Mouse (Mus musculus) megakaryocyte-erythroid progenitor cell, adult 5-6 weeks (primary cell): ENCODE measurements around the gene Zfp704. TPM values are rescaled to one million over a fixed set of nuclear protein-coding genes. Genes with fewer than 3 reads are reported as not detected.

Experiments used
- ATAC-seq: replicated peaks from 2 replicates; pipeline ENCODE4 v1.8.0; 2016; ENCODE audit warnings: mild to moderate bottlenecking, inconsistent platforms; ENCODE audit not compliant: severe bottlenecking, poor library complexity, low FRiP score, low TSS enrichment
- total RNA-seq, 2 experiments: library from RNA; stranded (forward) in 1 of 2; stranded (reverse) in 1 of 2; fragments of 200-1000, 215-1000 nt in 1 of 2; fragments of >200 nt in 1 of 2; fragmentation: Nextera tagmentation in 1 of 2; gene quantifications; 2 replicates each; pipeline ENCODE4 v1.2.3; 2014 to 2017

The Zfp704 gene
- total RNA-seq, 2 experiments from 2014 or later, result 8.9 to 18.9 TPM

GRCm38 (mm10) chr3:9441566-9442540, 168.0 kb downstream of the Zfp704 start:
- ATAC-seq, result no peak

GRCm38 (mm10) chr3:9440466-9440865, 169.4 kb downstream of the Zfp704 start:
- ATAC-seq, result 0 out of 2 replicates have a peak, but pooled peaks have one; percentile 9

GRCm38 (mm10) chr3:9439619-9440286, 170.1 kb downstream of the Zfp704 start:
- peak; percentile 79 for ATAC-seq

GRCm38 (mm10) chr3:9436256-9436655, 173.6 kb downstream of the Zfp704 start:
- no peak for ATAC-seq

- ATAC-seq, result no peak
These were observed 175.3 kb downstream of the Zfp704 start for GRCm38 (mm10) chr3:9434394-9435175.

- no peak for ATAC-seq
These were observed 176.9 kb downstream of the Zfp704 start for GRCm38 (mm10) chr3:9432796-9433526.

GRCm38 (mm10) chr3:9432226-9432625, 177.7 kb downstream of the Zfp704 start:
- no peak for ATAC-seq

GRCm38 (mm10) chr3:9429946-9430345, 179.9 kb downstream of the Zfp704 start:
- ATAC-seq, result no peak

GRCm38 (mm10) chr3:9427826-9428225, 182.1 kb downstream of the Zfp704 start:
- ATAC-seq, result no peak

GRCm38 (mm10) chr3:9425661-9426060, 184.2 kb downstream of the Zfp704 start:
- no peak for ATAC-seq

GRCm38 (mm10) chr3:9424637-9425036, 185.2 kb downstream of the Zfp704 start:
- ATAC-seq, result no peak

- ATAC-seq, result no peak
These were observed 186.2 kb downstream of the Zfp704 start for GRCm38 (mm10) chr3:9423669-9424068.

GRCm38 (mm10) chr3:9408896-9409295, 201.0 kb downstream of the Zfp704 start:
- ATAC-seq, result no peak

GRCm38 (mm10) chr3:9407801-9408200, 202.1 kb downstream of the Zfp704 start:
- ATAC-seq, result no peak

- ATAC-seq, result no peak
These were observed 202.8 kb downstream of the Zfp704 start for GRCm38 (mm10) chr3:9407119-9407546.

- ATAC-seq, result no peak
These were observed 204.5 kb downstream of the Zfp704 start for GRCm38 (mm10) chr3:9405341-9405740.

GRCm38 (mm10) chr3:9403255-9404050, 206.4 kb downstream of the Zfp704 start:
- peak; percentile 73 for ATAC-seq

- peak; percentile 45 for ATAC-seq
These were observed 207.0 kb downstream of the Zfp704 start for GRCm38 (mm10) chr3:9402836-9403235.
